Mouse (Mus musculus): ENCODE measurements at regions not wholly inside any gene's neighbourhood (a gene's known extent, or its start where the extent isn't known, plus 50 kb on each side); places are given as distances from the start of the nearest gene placed in this dataset.

DNA sequence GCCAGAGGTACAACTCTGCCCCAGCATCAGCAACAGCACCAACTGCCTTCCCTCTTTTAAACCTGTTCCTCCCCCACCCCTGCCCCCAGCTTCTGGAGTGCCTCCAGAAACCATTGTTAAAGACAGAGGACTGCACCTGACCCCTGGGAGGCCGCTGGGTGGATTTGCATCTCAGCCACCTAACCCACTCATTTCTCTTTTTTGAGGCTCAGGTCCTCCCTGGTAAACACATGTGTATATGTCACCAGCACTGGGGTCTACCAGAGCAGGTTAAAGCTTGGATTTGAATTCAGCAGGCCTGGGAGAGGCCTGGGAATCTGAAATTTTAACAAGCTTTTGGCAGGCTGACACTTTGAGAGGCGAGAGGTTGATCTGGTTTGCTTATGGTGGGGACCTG is 63.5 kb upstream of the Kazn start:
- Histone ChIP-seq H3K9me3 (replicated peaks) (no peaks in the 10 kb centered on the region), H3K27me3 (no peaks in the 10 kb centered on the region), H3K36me3 (ENCODE audit: poor library complexity, severe bottlenecking) (no peaks in the 10 kb centered on the region), H3K9ac (no peak overlapping the region), H3K4me2 (no peak overlapping the region; the same call in 1 of the 2 replicates), H3K27ac (no peak overlapping the region), H3K4me3 (no peak overlapping the region), H3K4me1 (peaks cover 48% of the 10 kb centered on the region)
- 32% methylated on average over 2 of the region's 2 CpGs for WGBS
- ATAC-seq = no peak

DNA sequence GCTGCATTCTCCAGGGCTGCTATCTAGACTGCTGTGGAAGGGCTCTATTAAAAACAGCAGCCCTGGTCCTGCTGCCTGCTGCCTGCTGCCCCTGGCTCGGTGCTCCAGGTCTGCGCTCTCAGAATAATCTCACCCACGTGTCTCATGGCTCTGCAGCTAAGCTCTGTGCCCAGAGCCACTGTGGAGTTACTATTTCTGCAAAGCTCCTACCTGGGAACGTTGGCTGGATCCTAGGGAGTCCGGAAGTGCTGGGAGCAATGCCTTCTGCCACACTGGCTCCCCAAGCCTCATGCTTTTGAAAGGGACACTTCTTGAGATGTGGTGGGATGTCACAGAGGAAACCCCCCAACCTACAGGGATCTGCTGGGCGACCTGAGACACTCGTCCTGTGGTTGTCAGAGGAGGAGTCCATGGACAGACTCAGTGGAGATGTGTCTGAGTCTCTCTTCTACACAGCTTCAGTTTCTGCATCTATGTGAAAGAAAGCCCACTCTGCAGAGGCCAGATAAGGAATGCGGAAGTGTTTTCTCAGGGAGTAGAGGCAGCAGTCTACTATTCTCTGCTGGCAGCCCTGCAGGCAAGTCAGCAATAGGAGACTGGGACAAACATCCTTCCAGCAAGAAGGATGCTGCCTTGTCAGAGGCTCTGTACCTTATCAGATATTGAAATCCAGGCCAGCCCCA is 63.0 kb upstream of the Kazn start:
- Histone ChIP-seq H3K9ac (no peak overlapping the region), H3K4me3 (no peak overlapping the region), H3K36me3 (ENCODE audit: poor library complexity, severe bottlenecking) (no peaks in the 10 kb centered on the region), H3K4me2 (peak overlapping the region; percentile 1; the same call in 1 of the 2 replicates), H3K9me3 (replicated peaks) (no peaks in the 10 kb centered on the region), H3K27ac (peak overlapping the region; percentile 45), H3K27me3 (no peaks in the 10 kb centered on the region), H3K4me1 (peaks cover 49% of the 10 kb centered on the region)
- ATAC-seq = no peak
- 28% methylated on average over 8 of the region's 8 CpGs for WGBS

DNA sequence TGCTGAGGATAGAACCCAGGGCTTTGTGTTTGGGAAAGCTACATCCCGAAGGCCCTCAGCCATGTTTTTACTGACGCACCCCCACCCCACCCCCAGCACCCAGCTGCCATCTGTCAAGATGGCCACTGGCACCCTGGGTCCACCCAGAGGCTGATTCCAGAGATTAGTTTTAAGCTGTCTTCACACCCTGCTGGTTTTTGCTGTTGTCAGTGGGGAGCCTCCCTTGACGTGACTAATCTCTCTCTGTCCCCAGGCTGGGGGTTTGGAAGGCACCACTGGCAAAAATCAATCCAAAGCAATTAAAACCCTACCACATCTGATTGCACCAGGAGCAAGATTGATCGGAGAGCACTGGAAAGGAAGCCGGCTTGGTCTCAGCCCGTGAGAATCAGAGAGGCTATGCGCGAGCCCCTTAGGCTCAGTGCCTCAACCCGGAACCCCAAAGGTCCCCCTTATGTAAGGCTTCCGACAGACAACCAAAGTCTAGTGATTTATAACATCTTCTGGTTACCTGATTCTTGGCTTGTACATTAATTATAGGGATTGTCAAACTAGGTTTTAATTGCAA is 59.7 kb upstream of the Kazn start:
- Histone ChIP-seq H3K4me2 (no peak overlapping the region), H3K27ac (no peak overlapping the region), H3K4me3 (no peak overlapping the region), H3K36me3 (ENCODE audit: poor library complexity, severe bottlenecking) (no peaks in the 10 kb centered on the region), H3K9ac (no peak overlapping the region), H3K9me3 (replicated peaks) (no peaks in the 10 kb centered on the region), H3K4me1 (peaks cover 60% of the 10 kb centered on the region), H3K27me3 (no peaks in the 10 kb centered on the region)
- ATAC-seq = no peak
- 52% methylated on average over 10 of the region's 10 CpGs for WGBS

DNA sequence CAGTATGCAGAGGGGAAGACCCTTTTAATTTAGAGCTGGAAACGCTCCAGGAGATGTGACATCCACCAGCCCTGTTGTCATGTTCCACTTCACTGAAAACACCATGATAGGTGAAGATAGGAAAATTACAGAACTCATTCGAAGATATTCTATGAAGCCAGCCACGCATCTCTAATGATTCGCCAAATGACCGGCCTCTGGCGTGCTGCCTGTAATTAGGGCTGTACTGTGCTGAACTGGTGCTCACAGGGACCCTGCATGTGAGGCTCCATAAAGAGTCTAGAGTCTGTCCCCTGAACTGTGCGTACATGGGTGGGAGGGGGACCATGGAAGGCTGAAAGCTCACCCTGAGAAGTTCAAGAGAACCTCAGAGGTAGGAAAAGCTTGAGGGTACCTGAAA is 53.6 kb upstream of the Kazn start:
- no peak overlapping the region for H3K9ac ChIP-seq
- H3K9me3 ChIP-seq (replicated peaks) = no peaks in the 10 kb centered on the region
- no peak overlapping the region for H3K4me3 ChIP-seq
- ATAC-seq = peak; percentile 81
- peaks cover 38% of the 10 kb centered on the region for H3K4me1 ChIP-seq
- H3K4me2 ChIP-seq = peak overlapping the region; percentile 26
- peak overlapping the region; percentile 44 for H3K27ac ChIP-seq
- no peaks in the 10 kb centered on the region for H3K27me3 ChIP-seq
- WGBS = 33% methylated on average over 7 of the region's 7 CpGs
- H3K36me3 ChIP-seq (ENCODE audit: poor library complexity, severe bottlenecking) = no peaks in the 10 kb centered on the region

DNA sequence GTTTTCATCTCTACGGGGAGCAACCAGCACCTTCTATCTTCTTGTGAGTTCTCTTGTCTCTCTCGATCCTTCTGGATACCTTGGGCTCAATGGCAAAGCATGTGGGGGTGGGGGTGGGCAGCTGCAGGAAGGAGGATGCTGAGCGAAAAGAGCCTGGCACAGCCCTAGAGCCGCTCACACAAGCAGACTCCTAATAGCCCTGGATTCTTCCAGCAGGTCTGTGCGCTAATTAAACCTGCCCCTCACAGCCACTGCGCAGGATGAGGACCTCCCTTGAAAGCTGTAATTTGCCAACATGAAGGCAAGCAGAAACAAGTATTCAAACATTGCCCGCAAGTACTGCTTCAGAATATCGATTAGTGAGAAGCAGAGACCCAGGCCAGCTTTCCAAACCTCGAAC is 53.1 kb upstream of the Kazn start:
- H3K4me3 ChIP-seq = no peak overlapping the region
- H3K4me2 ChIP-seq = peak overlapping the region; percentile 26
- H3K27me3 ChIP-seq = no peaks in the 10 kb centered on the region
- H3K9me3 ChIP-seq (replicated peaks) = no peaks in the 10 kb centered on the region
- no peaks in the 10 kb centered on the region for H3K36me3 ChIP-seq (ENCODE audit: poor library complexity, severe bottlenecking)
- peaks cover 38% of the 10 kb centered on the region for H3K4me1 ChIP-seq
- H3K9ac ChIP-seq = no peak overlapping the region
- H3K27ac ChIP-seq = peak overlapping the region; percentile 51
- WGBS = 36% methylated on average over 9 of the region's 9 CpGs
- ATAC-seq = peak; percentile 90

DNA sequence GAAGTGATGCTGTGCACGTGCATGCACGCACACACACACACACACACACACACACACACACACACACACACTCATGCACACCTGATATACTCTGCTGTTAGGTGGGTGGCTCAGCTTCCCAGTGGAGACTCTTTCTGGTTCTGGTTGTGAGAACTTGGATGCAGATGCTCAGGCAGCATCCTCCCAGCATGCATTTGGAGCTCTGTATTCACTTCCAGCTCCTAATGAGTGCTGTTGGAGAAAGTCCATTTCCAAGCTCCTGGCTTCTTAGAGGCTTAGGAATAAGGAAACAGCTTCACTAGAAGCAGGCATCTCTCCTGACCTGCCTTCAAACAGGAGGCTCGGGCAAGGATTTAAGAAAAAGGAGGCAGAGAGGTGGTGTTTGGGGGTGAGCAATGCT is 52.2 kb upstream of the Kazn start:
- Histone ChIP-seq H3K4me1 (peaks cover 29% of the 10 kb centered on the region), H3K36me3 (ENCODE audit: poor library complexity, severe bottlenecking) (no peaks in the 10 kb centered on the region), H3K27ac (no peak overlapping the region), H3K9me3 (replicated peaks) (no peaks in the 10 kb centered on the region), H3K9ac (no peak overlapping the region), H3K4me3 (no peak overlapping the region), H3K4me2 (no peak overlapping the region), H3K27me3 (no peaks in the 10 kb centered on the region)
- WGBS = 89% methylated on average over 3 of the region's 3 CpGs
- ATAC-seq = no peak

Data from forebrain, embryonic 13.5 days (tissue).